ENCODE assay signal across 17 mouse cellular contexts in genomic region chr9:62506467-62507067, GRCm38 (mm10). TPM values are rescaled to one million over a fixed set of nuclear protein-coding genes. Genes with fewer than 3 reads are reported as not detected.
DNase-seq lines count a peak whose midpoint lies in the region; ATAC-seq and TF ChIP-seq lines count a peak whose summit lies in the region.
"Had no signal": no experiment of that assay in that cellular context is flagged by ENCODE, and none has a peak within 500 bp of the region (broad histone marks: within the 10 kb centered on the region; RNA-seq: fewer than 3 reads in every experiment).

No protein-coding gene starts in this region.

- peaks cover 56% of the 10 kb centered on the region for H3K4me1 ChIP-seq in forebrain, embryonic 13.5 days
- peaks cover 9% of the 10 kb centered on the region for H3K4me1 ChIP-seq in forebrain, embryonic 11.5 days (replicated peaks; ENCODE audit: control insufficient read depth, insufficient read depth, low read length)
- peaks cover 32% of the 10 kb centered on the region for H3K4me1 ChIP-seq in heart, embryonic 16.5 days (ENCODE audit: control insufficient read depth, insufficient read depth, low read length)

- H3K27me3 ChIP-seq in forebrain, embryonic 13.5 days, result no peaks in the 10 kb centered on the region
- H3K27me3 ChIP-seq in forebrain, embryonic 11.5 days (ENCODE audit: control insufficient read depth, insufficient read depth, low read length), result no peaks in the 10 kb centered on the region
- H3K27me3 ChIP-seq in heart, embryonic 16.5 days (ENCODE audit: control insufficient read depth, insufficient read depth, low read length), result no peaks in the 10 kb centered on the region
- H3K27me3 ChIP-seq: embryonic facial prominence, embryonic 13.5 days; intestine, embryonic 15.5 days; midbrain, embryonic 12.5 days had no signal

- no peaks in the 10 kb centered on the region for H3K36me3 ChIP-seq in forebrain, embryonic 13.5 days (ENCODE audit: poor library complexity, severe bottlenecking)
- no peaks in the 10 kb centered on the region for H3K36me3 ChIP-seq in forebrain, embryonic 11.5 days (ENCODE audit: control insufficient read depth, insufficient read depth, low read length)
- no peaks in the 10 kb centered on the region for H3K36me3 ChIP-seq in heart, embryonic 16.5 days (ENCODE audit: control insufficient read depth, insufficient read depth)
- H3K36me3 ChIP-seq: embryonic facial prominence, embryonic 13.5 days; intestine, embryonic 15.5 days; midbrain, embryonic 12.5 days had no signal

- DNase-seq in forebrain, embryonic 11.5 days (ENCODE audit: low spot score), result no peak
- DNase-seq in heart, postnatal 4 days, result no peak
- DNase-seq in layer of hippocampus, adult 2 months (ENCODE audit: low spot score in 2 of 2), result no peak
- DNase-seq in layer of hippocampus, adult 9-11 months, result no peak
- peak; percentile 61 for DNase-seq in right cerebral cortex, adult 18-20 months
- no peak for DNase-seq in right cerebral cortex, postnatal 25 days
- DNase-seq: cerebellum, adult 11 months; heart, adult 11 months; kidney, postnatal 36 days; layer of hippocampus, postnatal 36 days had no signal

- no peak overlapping the region for H3K4me2 ChIP-seq in forebrain, embryonic 13.5 days
- H3K4me2 ChIP-seq in forebrain, embryonic 11.5 days (ENCODE audit: low read depth, low read length, severe bottlenecking), result no peak overlapping the region
- H3K4me2 ChIP-seq in heart, embryonic 16.5 days (ENCODE audit: low read depth, low read length), result no peak overlapping the region
- H3K4me2 ChIP-seq: embryonic facial prominence, embryonic 13.5 days; intestine, embryonic 15.5 days; midbrain, embryonic 12.5 days had no signal

- 90% methylated on average over 11 of the region's 11 CpGs for WGBS in forebrain, embryonic 13.5 days
- 87% methylated on average over 11 of the region's 11 CpGs for WGBS in forebrain, embryonic 11.5 days
- WGBS in heart, embryonic 16.5 days, result 52% methylated on average over 11 of the region's 11 CpGs

- H3K9me3 ChIP-seq in forebrain, embryonic 13.5 days (replicated peaks), result no peaks in the 10 kb centered on the region
- no peaks in the 10 kb centered on the region for H3K9me3 ChIP-seq in forebrain, embryonic 11.5 days (ENCODE audit: control insufficient read depth, low read length)
- H3K9me3 ChIP-seq in heart, embryonic 16.5 days (replicated peaks; ENCODE audit: control insufficient read depth, low read length), result no peaks in the 10 kb centered on the region
- H3K9me3 ChIP-seq: embryonic facial prominence, embryonic 13.5 days; intestine, embryonic 15.5 days; midbrain, embryonic 12.5 days had no signal

- no peak overlapping the region for H3K9ac ChIP-seq in forebrain, embryonic 13.5 days
- H3K9ac ChIP-seq in forebrain, embryonic 11.5 days (ENCODE audit: low read length), result no peak overlapping the region
- no peak overlapping the region for H3K9ac ChIP-seq in heart, embryonic 16.5 days (ENCODE audit: low read length)
- H3K9ac ChIP-seq: embryonic facial prominence, embryonic 13.5 days; intestine, embryonic 15.5 days; midbrain, embryonic 12.5 days had no signal

- H3K27ac ChIP-seq in forebrain, embryonic 13.5 days, result 0 out of 2 replicates have a peak overlapping the region, but pooled peaks have one; percentile 22
- H3K27ac ChIP-seq in forebrain, embryonic 11.5 days (ENCODE audit: low read depth, low read length), result no peak overlapping the region
- H3K27ac ChIP-seq in heart, embryonic 16.5 days (ENCODE audit: low read length), result peak overlapping the region; percentile 8
- peak overlapping the region; percentile 84 for H3K27ac ChIP-seq in layer of hippocampus, adult 2 months
- H3K27ac ChIP-seq: embryonic facial prominence, embryonic 13.5 days; intestine, embryonic 15.5 days; macrophage; midbrain, embryonic 12.5 days had no signal

- ATAC-seq in forebrain, embryonic 13.5 days, result no peak
- no peak for ATAC-seq in forebrain, embryonic 11.5 days (replicated peaks; ENCODE audit: low FRiP score)
- ATAC-seq in heart, embryonic 16.5 days (replicated peaks; ENCODE audit: extremely low read depth, insufficient read depth, low FRiP score), result peak; percentile 76
- ATAC-seq: activated CD4-positive, CD25-positive, alpha-beta regulatory T cell, adult 4 months; intestine, embryonic 15.5 days had no signal

- no peak overlapping the region for H3K4me3 ChIP-seq in forebrain, embryonic 13.5 days
- no peak overlapping the region for H3K4me3 ChIP-seq in forebrain, embryonic 11.5 days (ENCODE audit: low read depth, low read length)
- H3K4me3 ChIP-seq in heart, embryonic 16.5 days (ENCODE audit: low read length), result no peak overlapping the region
- H3K4me3 ChIP-seq in layer of hippocampus, adult 2 months, result no peak overlapping the region
- H3K4me3 ChIP-seq: embryonic facial prominence, embryonic 13.5 days; intestine, embryonic 15.5 days; midbrain, embryonic 12.5 days had no signal

- no peak for TF ChIP-seq CTCF in layer of hippocampus, adult 2 months (conservative IDR thresholded peaks at IDR 0.05)

RNA-seq across cellular contexts. Expression of gene Coro2b, which starts 30.3 kb away (rescaled TPM):
- 35.5 and 37.0 TPM in 2 replicates for polyA plus RNA-seq in forebrain, embryonic 13.5 days (2015; fragmentation: Nextera tagmentation; extraction: Ambion mirVana)
- 24.0 and 26.5 TPM in 2 replicates for polyA plus RNA-seq in forebrain, embryonic 11.5 days (2014; fragmentation: Nextera tagmentation; extraction: Ambion mirVana)
- 7.1 and 8.3 TPM in 2 replicates for polyA plus RNA-seq in heart, embryonic 16.5 days (2015; fragmentation: Nextera tagmentation; extraction: Ambion mirVana)
- total RNA-seq in heart, postnatal 4 days (2021), result 10 to 100 TPM; 16.2 to 16.9 TPM
- 100 to 1,000 TPM; 226 to 243 TPM for total RNA-seq in layer of hippocampus, adult 2 months (2021)
